Mouse (Mus musculus): ENCODE results near the gene Il5ra.

Il5ra gene

GRCm38 (mm10) chr6:106748887-106749388, at the start of gene Il5ra:
Il5ra (minus strand) TSS chr6:106749037.
- no peak for DNase-seq (ENCODE audit: low read depth, low spot score)

GRCm38 (mm10) chr6:106794094-106794814, 45.4 kb upstream of the Il5ra start:
- no peak for DNase-seq (ENCODE audit: low read depth, low spot score)

- DNase-seq (ENCODE audit: low read depth, low spot score), result peak; percentile 45
Observed at GRCm38 (mm10) chr6:106793621-106794020, 44.8 kb upstream of the Il5ra start.

- DNase-seq (ENCODE audit: low read depth, low spot score), result no peak
Observed at GRCm38 (mm10) chr6:106793088-106793487, 44.3 kb upstream of the Il5ra start.

GRCm38 (mm10) chr6:106792486-106792885, 43.6 kb upstream of the Il5ra start:
- DNase-seq (ENCODE audit: low read depth, low spot score), result no peak

- no peak for DNase-seq (ENCODE audit: low read depth, low spot score)
Observed at GRCm38 (mm10) chr6:106791429-106791828, 42.6 kb upstream of the Il5ra start.

GRCm38 (mm10) chr6:106787138-106787537, 38.3 kb upstream of the Il5ra start:
- no peak for DNase-seq (ENCODE audit: low read depth, low spot score)

GRCm38 (mm10) chr6:106770046-106770445, 21.2 kb upstream of the Il5ra start:
- DNase-seq (ENCODE audit: low read depth, low spot score), result no peak

- DNase-seq (ENCODE audit: low read depth, low spot score), result no peak
Observed at GRCm38 (mm10) chr6:106769290-106769866, 20.5 kb upstream of the Il5ra start.

- DNase-seq (ENCODE audit: low read depth, low spot score), result peak; percentile 96
Observed at GRCm38 (mm10) chr6:106768640-106769289, 19.9 kb upstream of the Il5ra start, which contains the start of gene Trnt1. Trnt1 (plus strand) TSS chr6:106769120.

GRCm38 (mm10) chr6:106766774-106767173, 17.9 kb upstream of the Il5ra start:
- no peak for DNase-seq (ENCODE audit: low read depth, low spot score)

GRCm38 (mm10) chr6:106765892-106766291, 17.1 kb upstream of the Il5ra start:
- no peak for DNase-seq (ENCODE audit: low read depth, low spot score)

GRCm38 (mm10) chr6:106761486-106761885, 12.6 kb upstream of the Il5ra start:
- DNase-seq (ENCODE audit: low read depth, low spot score), result no peak

GRCm38 (mm10) chr6:106760473-106761218, 11.8 kb upstream of the Il5ra start:
- no peak for DNase-seq (ENCODE audit: low read depth, low spot score)

- no peak for DNase-seq (ENCODE audit: low read depth, low spot score)
Observed at GRCm38 (mm10) chr6:106758299-106758698, 9.5 kb upstream of the Il5ra start.

GRCm38 (mm10) chr6:106750291-106750690, 1.5 kb upstream of the Il5ra start:
- DNase-seq (ENCODE audit: low read depth, low spot score), result peak; percentile 13

GRCm38 (mm10) chr6:106747804-106748203, 1.0 kb downstream of the Il5ra start:
- no peak for DNase-seq (ENCODE audit: low read depth, low spot score)

GRCm38 (mm10) chr6:106747251-106747650, 1.6 kb downstream of the Il5ra start:
- no peak for DNase-seq (ENCODE audit: low read depth, low spot score)

- no peak for DNase-seq (ENCODE audit: low read depth, low spot score)
Observed at GRCm38 (mm10) chr6:106745673-106746394, 3.0 kb downstream of the Il5ra start.

- DNase-seq (ENCODE audit: low read depth, low spot score), result no peak
Observed at GRCm38 (mm10) chr6:106743556-106744233, 5.1 kb downstream of the Il5ra start.
